Mouse (Mus musculus) testis, adult 2 months (tissue): ENCODE data around the gene Ccdc155.

Experiments used
- CTCF ChIP-seq: fragments of 200-500 bp; IDR thresholded peaks from 2 replicates; pipeline ENCODE4 v1.5.1; 2012; ENCODE audit warnings: low read depth, mild to moderate bottlenecking, inconsistent platforms, low read length, moderate library complexity; ENCODE audit not compliant: control insufficient read depth, insufficient read depth, insufficient replicate concordance
- POLR2A ChIP-seq: fragments of 200-500 bp; IDR thresholded peaks from 2 replicates; pipeline ENCODE4 v1.6.1; 2012; ENCODE audit warnings: low read depth, mild to moderate bottlenecking, inconsistent platforms, low read length, moderate library complexity; ENCODE audit not compliant: control insufficient read depth

GRCm38 (mm10) chr7:45134544-45135026 is 70.1 kb downstream of the Ccdc155 start:
- no peak for TF ChIP-seq CTCF
- TF ChIP-seq POLR2A, result no peak
